Mouse (Mus musculus) stomach, embryonic 14.5 days (tissue): ENCODE measurements around the gene Exosc7. TPM values are rescaled to one million over a fixed set of nuclear protein-coding genes. Genes with fewer than 3 reads are reported as not detected.

ENCODE experiments used
- ATAC-seq: fragments of 200-750 bp; cut with Nextera tagmentation; 2 replicates; pipeline ENCODE4 v1.8.0; 2017; ENCODE audit warnings: low read depth, moderate TSS enrichment; ENCODE audit not compliant: insufficient number of reproducible peaks, insufficient read depth, low FRiP score
- H3K27ac ChIP-seq: fragments of 300-500 bp; sonication (generic); 2 replicates; pipeline ENCODE4 v1.5.1; 2014; ENCODE audit warnings: mild to moderate bottlenecking, low read length, moderate library complexity, mixed read lengths
- H3K27me3 ChIP-seq: fragments of 300-500 bp; sonication (generic); 2 replicates; pipeline ENCODE4 v1.6.1; 2014; ENCODE audit warnings: low read length, control low read depth, mixed read lengths; ENCODE audit not compliant: control insufficient read depth, insufficient read depth
- H3K36me3 ChIP-seq: fragments of 300-500 bp; sonication (generic); 2 replicates; pipeline ENCODE4 v1.6.1; 2014; ENCODE audit warnings: mild to moderate bottlenecking, control low read depth, low read length, moderate library complexity, mixed read lengths; ENCODE audit not compliant: control insufficient read depth, insufficient read depth
- H3K4me1 ChIP-seq: fragments of 300-500 bp; sonication (generic); 2 replicates; pipeline ENCODE4 v1.6.1; 2014; ENCODE audit warnings: low read length, control low read depth, mixed read lengths; ENCODE audit not compliant: control insufficient read depth, insufficient read depth
- H3K4me2 ChIP-seq: fragments of 300-500 bp; sonication (generic); replicated peaks from 2 replicates; pipeline ENCODE4 v1.6.1; 2014; ENCODE audit warnings: low read depth, low read length, control low read depth
- H3K4me3 ChIP-seq: fragments of 300-500 bp; sonication (generic); 2 replicates; pipeline ENCODE4 v1.5.1; 2014; ENCODE audit warnings: low read depth, low read length, control low read depth
- H3K9ac ChIP-seq: fragments of 300-500 bp; sonication (generic); replicated peaks from 2 replicates; pipeline ENCODE4 v1.6.1; 2014; ENCODE audit warnings: low read depth, mild to moderate bottlenecking, control low read depth, low read length, moderate library complexity, mixed read lengths
- H3K9me3 ChIP-seq: fragments of 300-500 bp; sonication (generic); 2 replicates; pipeline ENCODE4 v1.6.1; 2016; ENCODE audit warnings: low read depth, low read length, control low read depth; ENCODE audit not compliant: control insufficient read depth
- WGBS: fragments of 180-500 bp; shearing (Covaris S2); extraction: QIAGEN DNeasy Blood & Tissue Kit; methylation state at CpG from one replicate; pipeline ENCODE4 v1.1.7; 2014; 5-methylcytosine and 5-hydroxymethylcytosine counted together
- polyA plus RNA-seq: library from polyadenylated mRNA; unstranded; fragments of >200 nt; fragmentation: Nextera tagmentation; extraction: Ambion mirVana; gene quantifications from 2 replicates; pipeline ENCODE4 v1.2.1, GENCODE M21; 2014

Exosc7 gene
- 123 and 133 TPM in 2 replicates for polyA plus RNA-seq

GRCm38 (mm10) chr9:123112805-123113521 is at the start of gene Exosc7, which contains the start of gene Zdhhc3:
Gene Exosc7, plus strand, starts transcription at chr9:123113215.
Gene Zdhhc3, minus strand, starts transcription at chr9:123113205.
- peak within 1 kb of the TSS; percentile 94 for H3K4me2 ChIP-seq

DNA sequence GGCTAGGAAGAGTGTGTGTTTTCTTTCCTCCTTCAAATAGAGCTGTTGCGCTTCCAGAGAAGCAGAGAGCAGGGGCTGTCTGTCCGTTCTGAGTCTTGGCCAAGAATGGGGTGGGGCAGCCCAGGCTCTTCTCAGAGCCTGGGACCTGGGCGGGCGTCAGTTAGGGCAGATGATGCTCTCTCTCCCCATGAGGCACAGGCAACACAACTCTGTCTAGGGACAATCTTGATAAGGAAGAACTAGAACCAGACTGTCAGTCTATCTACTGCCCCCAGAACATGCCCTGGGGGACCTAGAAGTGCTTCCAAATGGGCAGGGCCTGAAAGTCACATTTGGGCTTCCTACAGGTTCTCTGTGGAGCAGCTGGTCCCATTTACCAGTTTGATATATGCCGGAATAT is 33.9 kb upstream of the Exosc7 start:
- Histone ChIP-seq H3K4me3 (no peak overlapping the region), H3K4me2 (no peak overlapping the region), H3K27me3 (no peaks in the 10 kb centered on the region), H3K27ac (no peak overlapping the region), H3K9me3 (no peaks in the 10 kb centered on the region), H3K4me1 (no peaks in the 10 kb centered on the region), H3K9ac (no peak overlapping the region), H3K36me3 (peaks cover 61% of the 10 kb centered on the region)
- WGBS: 91% methylated on average over 5 of the region's 5 CpGs
- ATAC-seq: no peak

More at GRCm38 (mm10) chr9:123112805-123113521, at the start of gene Exosc7, which contains the start of gene Zdhhc3:
- peak within 1 kb of the TSS; percentile 80 for H3K9ac ChIP-seq
- H3K27ac ChIP-seq: peak within 1 kb of the TSS; percentile 97
- H3K27me3 ChIP-seq: no peaks in the 10 kb centered on the region
- H3K36me3 ChIP-seq: peaks cover 11% of the 10 kb centered on the region
- H3K4me1 ChIP-seq: peaks cover 13% of the 10 kb centered on the region
- peak; percentile 92 for ATAC-seq
- no peaks in the 10 kb centered on the region for H3K9me3 ChIP-seq
- peak within 1 kb of the TSS; percentile 87 for H3K4me3 ChIP-seq
- under 1% methylated on average over 79 of the region's 79 CpGs for WGBS

DNA sequence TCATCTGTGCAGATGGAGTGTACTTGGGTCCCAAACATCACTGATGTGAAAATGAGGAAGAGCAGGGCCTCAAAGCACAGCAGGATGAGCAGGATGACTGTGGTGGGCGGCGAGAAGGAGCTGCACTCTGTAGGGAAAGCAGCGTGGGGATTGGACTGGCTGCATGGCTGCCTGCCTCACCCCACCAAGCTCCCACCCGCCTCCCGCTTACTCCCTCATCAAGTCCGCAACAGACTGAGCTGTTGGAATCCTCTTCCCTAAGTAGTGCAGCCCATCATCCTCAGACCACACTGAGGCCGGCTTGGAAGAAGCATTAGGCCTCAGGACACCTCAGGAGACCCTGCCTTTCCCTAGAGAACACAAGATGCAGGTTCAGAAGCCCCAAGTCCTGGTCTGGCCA is 32.7 kb upstream of the Exosc7 start:
- H3K36me3 ChIP-seq: peaks cover 67% of the 10 kb centered on the region
- no peak overlapping the region for H3K9ac ChIP-seq
- H3K4me3 ChIP-seq: no peak overlapping the region
- WGBS: 90% methylated on average over 7 of the region's 7 CpGs
- H3K27ac ChIP-seq: no peak overlapping the region
- H3K27me3 ChIP-seq: no peaks in the 10 kb centered on the region
- H3K4me1 ChIP-seq: no peaks in the 10 kb centered on the region
- no peak for ATAC-seq
- no peak overlapping the region for H3K4me2 ChIP-seq
- no peaks in the 10 kb centered on the region for H3K9me3 ChIP-seq

GRCm38 (mm10) chr9:123080796-123081195 is 32.2 kb upstream of the Exosc7 start:
- Histone ChIP-seq H3K9me3 (no peaks in the 10 kb centered on the region), H3K9ac (no peak overlapping the region), H3K27me3 (no peaks in the 10 kb centered on the region), H3K27ac (no peak overlapping the region), H3K4me1 (no peaks in the 10 kb centered on the region), H3K4me2 (no peak overlapping the region), H3K4me3 (no peak overlapping the region), H3K36me3 (peaks cover 72% of the 10 kb centered on the region)
- no peak for ATAC-seq
- 78% methylated on average over 1 of the region's 1 CpGs for WGBS

DNA sequence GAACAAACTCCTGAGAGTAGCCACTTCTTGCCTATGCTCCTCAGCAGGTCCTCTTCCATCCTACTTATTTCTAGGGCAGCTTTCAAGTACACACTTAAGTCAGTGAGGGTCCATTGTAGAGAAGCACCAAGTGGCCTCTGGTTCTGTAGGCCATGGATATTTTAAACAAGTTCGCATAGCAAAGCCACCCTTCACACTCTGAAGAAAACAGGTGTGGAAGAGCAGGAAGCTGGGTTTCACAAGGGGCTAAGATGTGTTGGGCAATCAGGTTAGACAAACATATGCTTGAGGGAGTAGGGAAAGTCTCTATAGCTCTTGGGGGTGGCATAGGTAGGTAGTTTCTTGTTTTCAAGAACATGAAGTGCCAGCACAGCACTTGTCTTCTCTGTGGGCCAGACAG is 27.6 kb upstream of the Exosc7 start:
- ATAC-seq: no peak
- Histone ChIP-seq H3K27ac (no peak overlapping the region), H3K4me2 (no peak overlapping the region), H3K9ac (no peak overlapping the region), H3K4me1 (no peaks in the 10 kb centered on the region), H3K36me3 (peaks cover 64% of the 10 kb centered on the region), H3K9me3 (no peaks in the 10 kb centered on the region), H3K27me3 (no peaks in the 10 kb centered on the region), H3K4me3 (no peak overlapping the region)
- WGBS: 75% methylated on average over 1 of the region's 1 CpGs

DNA sequence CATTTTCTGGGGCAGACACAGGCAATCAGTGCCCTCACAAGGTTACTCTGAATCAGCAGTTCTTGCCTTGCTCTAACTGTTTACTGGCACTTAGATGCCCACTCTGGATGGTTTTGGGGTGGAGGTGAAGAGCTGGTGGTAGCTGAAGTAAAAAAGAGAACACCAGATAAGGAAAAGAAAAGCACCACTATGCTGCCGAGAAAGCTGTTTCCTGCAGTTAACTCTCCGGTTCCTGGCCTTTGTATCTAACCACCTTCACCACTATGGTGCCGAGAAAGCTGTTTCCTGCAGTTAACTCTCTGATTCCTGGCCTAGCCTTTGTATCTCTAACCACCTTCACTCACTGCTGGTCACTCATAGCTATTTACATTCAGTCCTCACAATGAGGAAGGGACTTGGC is 25.5 kb upstream of the Exosc7 start:
- WGBS: 71% methylated on average over 3 of the region's 3 CpGs
- H3K27me3 ChIP-seq: no peaks in the 10 kb centered on the region
- H3K4me1 ChIP-seq: no peaks in the 10 kb centered on the region
- H3K9me3 ChIP-seq: no peaks in the 10 kb centered on the region
- no peak overlapping the region for H3K27ac ChIP-seq
- ATAC-seq: no peak
- H3K36me3 ChIP-seq: peaks cover 54% of the 10 kb centered on the region
- no peak overlapping the region for H3K9ac ChIP-seq
- no peak overlapping the region for H3K4me3 ChIP-seq
- no peak overlapping the region for H3K4me2 ChIP-seq

- no peak for ATAC-seq
- H3K36me3 ChIP-seq: peaks cover 39% of the 10 kb centered on the region
- WGBS: 91% methylated on average over 4 of the region's 4 CpGs
Measured at GRCm38 (mm10) chr9:123090844-123091243, 22.2 kb upstream of the Exosc7 start.

DNA sequence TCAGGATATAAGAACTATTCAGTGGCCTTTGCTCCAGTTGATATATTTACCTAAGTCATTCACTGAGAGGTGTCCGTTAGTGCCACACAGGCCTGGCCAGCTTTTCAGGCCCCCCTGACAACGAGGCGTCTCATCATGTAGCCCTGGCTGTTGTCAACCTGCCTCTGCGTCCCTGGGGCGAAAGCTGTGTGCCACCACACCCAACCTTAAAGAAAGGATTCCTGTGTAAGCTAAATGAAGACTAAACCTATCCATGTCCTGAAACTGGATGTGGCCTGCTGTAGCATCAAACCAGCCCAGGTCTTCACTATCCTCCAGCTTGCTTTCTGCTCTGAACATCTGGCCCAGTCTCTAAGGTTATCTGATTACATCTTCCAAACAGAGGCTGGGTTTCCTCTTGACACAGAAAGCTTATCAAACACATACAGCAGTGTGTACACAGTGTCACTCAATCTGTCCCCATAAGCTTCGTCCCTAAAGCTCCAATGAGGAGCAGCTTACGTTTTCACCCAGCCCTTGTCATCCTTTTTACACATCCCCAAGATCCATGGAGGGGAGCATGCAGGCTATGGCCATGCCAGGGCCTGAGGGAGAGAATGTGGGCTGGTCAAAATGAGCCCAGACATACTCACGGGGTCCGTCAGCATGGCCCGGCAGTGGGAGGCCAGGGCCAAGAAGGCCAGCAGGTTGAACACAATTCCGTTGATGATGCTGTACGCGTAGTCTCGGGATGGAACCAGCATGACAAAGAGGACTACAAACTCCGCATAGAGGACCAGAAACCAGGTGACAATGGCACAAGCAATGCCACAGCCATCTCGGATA is 13.2 kb upstream of the Exosc7 start:
- Histone ChIP-seq H3K4me1 (no peaks in the 10 kb centered on the region), H3K27ac (no peak overlapping the region), H3K9me3 (no peaks in the 10 kb centered on the region), H3K4me3 (no peak overlapping the region), H3K36me3 (peaks cover 45% of the 10 kb centered on the region), H3K4me2 (no peak overlapping the region), H3K9ac (no peak overlapping the region), H3K27me3 (no peaks in the 10 kb centered on the region)
- 91% methylated on average over 16 of the region's 16 CpGs for WGBS
- ATAC-seq: no peak

More at GRCm38 (mm10) chr9:123090844-123091243, 22.2 kb upstream of the Exosc7 start:
- Histone ChIP-seq H3K27me3 (no peaks in the 10 kb centered on the region), H3K4me3 (no peak overlapping the region), H3K4me2 (no peak overlapping the region), H3K9ac (no peak overlapping the region), H3K9me3 (no peaks in the 10 kb centered on the region), H3K4me1 (no peaks in the 10 kb centered on the region), H3K27ac (no peak overlapping the region)
